Mouse (Mus musculus) cortical plate, adult 2 months (tissue): ENCODE measurements around the gene Mycbp.

ENCODE experiments used
- CTCF ChIP-seq: fragments of 200-500 bp; IDR thresholded peaks from 2 replicates; pipeline ENCODE4 v1.5.1; 2011; ENCODE audit warnings: mild to moderate bottlenecking, control low read depth, low read length; ENCODE audit not compliant: insufficient read depth; ENCODE audit errors: extremely low read depth
- POLR2A ChIP-seq: fragments of 200-500 bp; IDR thresholded peaks from 2 replicates; pipeline ENCODE4 v1.6.1; 2011; ENCODE audit warnings: mild to moderate bottlenecking, low read length, control low read depth; ENCODE audit not compliant: insufficient read depth; ENCODE audit errors: extremely low read depth

GRCm38 (mm10) chr4:123904333-123905125 is at the start of gene Mycbp:
- TF ChIP-seq CTCF (no peak), POLR2A (peak; percentile 56; the same call in 1 of the 2 replicates)
